Mouse (Mus musculus): ENCODE measurements around the gene Zfp462.
"Not testable (repeated sequence)": the region's sequence is repeated elsewhere in the genome, so short reads cannot be mapped to it uniquely, and the experiment has no call there.

Gene Zfp462

DNA sequence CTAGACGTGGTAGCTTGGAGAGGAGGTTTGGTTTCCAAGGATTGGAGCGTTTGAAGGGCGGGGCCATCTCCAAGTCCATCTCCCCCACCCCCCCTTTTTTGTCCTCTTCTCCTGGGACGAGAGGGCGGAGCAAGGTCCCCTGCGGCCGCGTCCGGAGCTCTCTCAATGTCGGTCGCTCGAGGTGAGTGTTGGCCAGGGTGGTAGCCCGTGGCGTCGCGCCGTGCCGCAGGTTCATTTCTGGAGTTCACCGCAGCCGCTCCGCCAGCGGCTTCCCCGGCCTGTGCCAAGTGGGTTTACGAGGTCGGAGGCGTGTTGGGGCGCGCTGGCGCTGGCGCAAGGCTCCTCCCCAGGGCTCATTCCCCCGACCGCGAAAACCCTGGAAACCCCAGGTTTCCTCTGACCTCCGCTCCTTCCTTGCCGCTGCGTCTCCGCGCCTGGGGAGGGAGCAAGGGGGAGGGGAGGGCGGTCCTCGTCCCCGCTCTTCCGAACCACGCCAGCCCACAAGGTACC, at the start of gene Zfp462:
Gene Zfp462 (plus strand): TSS at position 128 of the 510 bp plus-strand sequence.
- DNase-seq (ENCODE audit: low read depth), result no peak

DNA sequence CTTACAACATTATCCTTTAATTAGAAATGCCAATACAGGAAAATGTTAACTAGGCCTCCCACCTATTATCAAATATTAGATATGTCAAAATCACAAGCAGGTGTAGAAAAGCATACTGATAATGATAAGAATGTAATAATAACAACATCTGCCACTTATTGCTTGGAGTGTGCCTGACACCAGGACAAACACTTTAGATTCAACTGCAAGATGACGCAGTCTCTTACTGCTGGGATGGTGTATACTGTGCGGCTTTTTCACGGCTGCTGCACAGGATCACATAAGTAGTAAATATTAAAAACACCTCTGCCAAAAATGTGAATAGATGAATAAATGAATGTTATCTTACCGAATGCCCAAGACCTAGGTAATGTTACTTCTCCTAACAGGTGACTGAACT, 48.8 kb upstream of the Zfp462 start:
- no peak for DNase-seq (ENCODE audit: low read depth)

DNA sequence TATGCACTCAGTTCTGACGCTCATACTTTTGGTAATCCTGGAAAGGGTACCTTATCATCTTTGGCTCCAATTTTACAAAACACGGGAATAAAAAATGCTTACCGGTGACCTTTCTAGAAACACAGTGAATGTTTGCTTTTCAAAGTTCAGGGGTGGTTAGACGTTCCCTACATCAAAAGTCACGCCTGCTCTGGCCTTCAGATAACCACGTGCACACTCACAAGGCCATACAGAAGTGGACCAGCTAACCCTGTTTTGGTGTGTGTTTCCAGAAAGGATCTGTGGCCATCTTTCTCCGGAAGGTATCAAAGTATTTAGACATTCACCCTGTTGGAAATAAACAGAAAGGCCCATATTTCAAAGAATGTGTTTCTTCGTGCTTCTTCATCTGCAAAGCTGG, 40.2 kb upstream of the Zfp462 start:
- no peak for DNase-seq (ENCODE audit: low read depth)

DNA sequence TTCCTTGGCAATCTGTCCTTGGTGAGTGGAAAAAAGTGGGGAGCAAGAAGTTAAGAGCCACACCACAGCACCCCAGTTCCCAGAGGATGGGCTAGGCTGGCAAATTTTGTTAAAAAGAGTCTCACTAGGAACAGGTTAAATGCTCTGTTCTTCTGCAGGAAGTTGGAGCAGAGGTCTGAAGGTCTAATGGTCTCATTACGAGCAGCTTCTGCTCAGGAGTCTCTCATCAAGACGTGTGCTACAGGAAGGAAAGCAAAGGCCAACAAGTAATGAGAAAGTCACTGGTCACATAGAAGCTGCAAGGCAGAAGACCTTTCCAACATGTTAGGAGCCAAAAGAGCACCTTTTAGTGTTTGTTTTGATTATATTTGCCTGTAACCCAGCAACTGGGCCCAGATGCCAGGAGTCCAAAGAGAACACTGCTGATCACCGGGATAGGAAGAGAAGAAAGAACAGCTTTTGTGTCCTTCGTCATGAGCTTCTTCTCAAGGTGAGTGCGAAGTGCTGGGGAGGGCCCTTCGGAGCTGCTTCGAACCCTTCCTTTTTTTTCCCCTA, 39.4 kb upstream of the Zfp462 start:
- DNase-seq (ENCODE audit: low read depth), result no peak

DNA sequence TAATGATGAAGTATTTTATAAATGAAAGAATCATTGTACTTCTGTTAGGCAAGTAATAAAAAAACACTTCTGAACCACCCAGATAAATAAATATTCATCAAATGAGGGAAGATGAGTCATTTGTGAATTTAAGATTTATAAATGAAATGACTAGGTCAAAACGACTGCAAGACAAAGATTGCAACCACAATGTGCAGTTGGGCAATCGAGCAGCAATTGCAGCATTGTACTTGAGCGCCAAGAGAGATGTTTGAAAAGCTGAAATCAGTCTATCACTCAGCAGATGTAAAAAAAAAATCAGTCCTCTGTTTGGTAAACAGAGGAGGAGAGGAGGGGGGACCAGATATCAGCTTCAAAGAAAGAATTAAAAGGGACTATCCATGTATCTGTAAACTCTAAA, 34.5 kb upstream of the Zfp462 start:
- DNase-seq (ENCODE audit: low read depth), result no peak

DNA sequence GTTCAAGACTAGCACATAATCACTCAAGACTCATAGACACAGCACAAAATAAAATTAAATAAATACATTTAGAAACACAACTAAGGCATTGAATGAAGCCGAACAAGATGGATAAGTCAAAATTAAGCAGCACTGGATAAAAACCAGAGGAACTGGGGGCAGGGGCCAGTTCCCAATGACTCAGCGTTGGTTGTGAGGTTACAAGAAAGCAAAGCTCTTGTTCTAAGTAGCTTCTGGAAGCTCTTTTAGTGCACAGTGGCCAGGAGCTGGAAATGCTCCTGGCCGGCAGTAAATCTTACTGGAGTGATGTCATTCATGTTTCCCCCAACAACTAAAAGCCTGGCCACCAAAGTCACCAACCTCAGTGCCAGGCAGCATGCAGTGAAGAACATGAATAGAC, 26.6 kb upstream of the Zfp462 start:
- no peak for DNase-seq (ENCODE audit: low read depth)

DNA sequence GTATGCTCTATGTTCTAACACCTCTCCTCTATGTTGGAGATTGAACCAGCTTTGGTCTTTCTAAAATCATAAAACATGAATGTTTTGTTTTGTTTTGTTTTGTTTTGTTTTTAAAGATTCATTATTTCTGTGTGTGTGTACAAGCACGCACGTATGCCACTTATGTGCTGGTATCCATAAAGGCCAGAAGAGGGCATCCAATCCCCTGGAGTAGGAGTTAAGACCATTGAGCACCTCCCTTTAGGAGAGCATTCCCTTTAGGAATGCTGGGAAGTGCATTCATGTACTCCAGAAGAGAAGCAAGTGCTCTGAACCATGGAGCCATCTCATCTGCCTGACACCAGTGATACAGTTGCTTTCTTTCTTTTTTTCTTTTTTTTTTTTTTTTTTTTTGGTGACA, 21.5 kb upstream of the Zfp462 start:
- DNase-seq (ENCODE audit: low read depth), result no peak

DNA sequence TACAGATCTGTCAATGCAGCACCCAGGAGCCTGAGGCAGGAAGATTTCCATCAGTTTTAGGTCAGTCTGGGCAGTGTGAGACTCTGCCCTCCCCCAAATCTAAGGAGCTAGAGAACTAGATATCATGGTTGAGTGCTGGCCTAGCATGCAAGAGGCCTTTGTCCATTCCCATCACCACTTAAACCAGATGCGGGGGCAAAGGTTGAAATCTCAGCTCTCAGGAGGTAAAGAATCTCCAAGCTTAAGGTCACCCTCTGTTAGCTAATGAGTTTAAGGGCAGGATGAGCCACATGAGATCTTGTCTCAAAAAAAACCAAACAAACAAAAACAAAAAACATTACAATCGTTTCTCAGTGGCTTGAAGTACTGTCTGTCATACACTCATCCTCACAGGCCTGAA, 20.5 kb upstream of the Zfp462 start:
- DNase-seq (ENCODE audit: low read depth), result no peak

DNA sequence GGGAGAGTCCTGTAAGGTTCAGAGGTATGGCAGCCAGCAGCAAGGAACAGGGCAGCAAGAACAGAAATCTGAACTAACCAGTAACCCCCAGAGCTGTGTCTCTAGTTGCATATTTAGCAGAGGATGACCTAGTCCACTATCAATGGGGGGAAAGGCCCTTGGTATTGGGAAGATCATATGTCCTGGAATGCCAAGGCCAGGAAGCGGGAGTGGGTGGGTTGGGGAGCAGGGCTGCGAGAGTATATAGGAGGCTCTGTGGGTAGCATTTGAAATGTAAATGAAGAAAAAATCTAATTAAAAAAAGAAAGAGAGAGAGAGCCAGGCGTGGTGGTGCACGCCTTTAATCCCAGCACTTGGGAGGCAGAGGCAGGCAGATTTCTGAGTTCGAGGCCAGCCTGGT, 18.4 kb upstream of the Zfp462 start:
- DNase-seq (ENCODE audit: low read depth), result not testable (repeated sequence)

DNA sequence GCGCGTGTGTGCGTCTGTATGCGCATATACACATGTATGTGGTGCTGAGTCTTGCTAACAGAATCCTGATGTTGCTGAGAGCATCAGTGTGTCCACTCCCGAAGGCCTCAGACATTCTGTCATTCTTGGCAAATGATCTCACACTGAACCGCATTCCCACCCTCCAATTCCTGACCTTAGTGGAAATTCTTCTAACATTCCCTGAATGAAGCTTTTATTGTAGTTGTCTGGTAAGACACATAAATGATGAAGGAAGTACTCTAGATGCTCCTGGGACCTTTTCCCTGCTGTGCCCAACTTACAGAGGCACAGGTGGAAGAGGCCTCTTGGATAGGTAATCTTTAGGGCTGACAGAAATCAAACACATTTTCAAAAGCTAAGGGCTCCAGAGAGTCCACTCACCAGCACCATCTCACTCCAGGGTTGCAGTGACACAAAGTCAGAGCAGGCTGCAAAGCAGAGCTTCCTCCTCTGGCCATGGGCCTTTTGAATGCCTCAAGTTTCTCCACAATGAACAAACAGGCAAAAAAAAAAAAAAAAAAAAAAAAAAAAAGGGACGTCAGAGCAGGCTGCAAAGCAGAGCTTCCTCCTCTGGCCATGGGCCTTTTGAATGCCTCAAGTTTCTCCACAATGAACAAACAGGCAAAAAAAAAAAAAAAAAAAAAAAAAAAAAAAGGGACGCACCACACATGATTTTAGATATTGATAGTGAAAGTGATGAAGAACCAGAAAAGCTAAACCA, 17.4 kb upstream of the Zfp462 start:
- DNase-seq (ENCODE audit: low read depth), result not testable (repeated sequence)

DNA sequence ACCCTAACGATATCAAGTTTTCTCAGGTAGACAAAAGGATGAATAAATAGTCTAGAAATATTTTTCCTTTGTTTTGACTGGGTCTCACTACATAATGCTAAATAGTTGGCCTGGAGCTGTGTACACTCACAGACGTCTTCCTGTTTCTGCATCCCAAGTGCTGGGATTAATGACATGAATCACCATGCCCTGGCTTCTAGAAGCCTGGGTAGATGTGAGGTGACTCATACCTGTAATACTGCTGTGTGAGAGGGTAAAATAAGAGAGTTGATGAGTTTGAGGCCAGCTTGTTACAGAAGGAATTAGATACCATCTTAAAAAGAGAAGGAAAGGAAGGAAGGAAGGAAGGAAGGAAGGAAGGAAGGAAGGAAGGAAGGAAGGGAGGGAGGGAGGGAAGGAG, 15.2 kb upstream of the Zfp462 start:
- DNase-seq (ENCODE audit: low read depth), result no peak

DNA sequence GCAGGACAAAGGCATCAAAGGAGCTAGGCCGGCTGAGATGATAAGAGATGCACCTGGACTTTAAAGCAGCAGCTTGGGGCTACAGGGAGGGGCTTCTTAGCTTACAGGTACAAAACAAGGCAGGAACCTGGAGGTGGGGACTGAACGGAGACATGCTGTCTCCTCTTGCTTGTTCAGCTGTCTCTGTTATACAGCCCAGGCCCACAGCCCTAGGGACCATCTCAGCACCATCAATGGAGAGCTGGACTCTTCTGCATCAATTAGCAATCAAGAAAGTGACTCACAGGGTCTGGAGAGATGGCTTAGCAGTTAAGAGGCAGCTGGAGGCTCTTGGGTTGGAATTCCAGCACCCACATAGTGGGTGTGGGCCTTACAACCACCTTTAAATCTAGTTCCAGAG, 12.2 kb upstream of the Zfp462 start:
- DNase-seq (ENCODE audit: low read depth), result no peak

DNA sequence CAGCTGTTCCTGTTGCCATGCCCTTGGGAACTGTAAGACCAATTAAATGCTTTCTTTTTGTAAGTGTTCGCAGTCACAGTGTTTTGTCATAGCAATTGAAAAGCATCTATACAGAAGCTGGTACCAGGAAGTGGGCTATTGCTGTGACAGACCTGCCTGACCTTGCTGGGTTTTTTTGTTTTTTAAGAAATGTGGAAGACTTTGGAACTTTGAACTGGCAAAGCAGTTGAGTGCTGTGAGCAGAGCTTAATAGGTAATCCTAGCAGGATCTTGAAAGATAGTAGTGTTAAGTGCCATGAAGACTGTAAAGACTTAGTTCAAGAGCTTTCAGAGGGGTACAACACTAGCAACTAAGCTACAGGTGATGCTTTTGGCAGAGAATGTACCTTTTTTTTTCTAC, 7.7 kb upstream of the Zfp462 start:
- DNase-seq (ENCODE audit: low read depth), result no peak

DNA sequence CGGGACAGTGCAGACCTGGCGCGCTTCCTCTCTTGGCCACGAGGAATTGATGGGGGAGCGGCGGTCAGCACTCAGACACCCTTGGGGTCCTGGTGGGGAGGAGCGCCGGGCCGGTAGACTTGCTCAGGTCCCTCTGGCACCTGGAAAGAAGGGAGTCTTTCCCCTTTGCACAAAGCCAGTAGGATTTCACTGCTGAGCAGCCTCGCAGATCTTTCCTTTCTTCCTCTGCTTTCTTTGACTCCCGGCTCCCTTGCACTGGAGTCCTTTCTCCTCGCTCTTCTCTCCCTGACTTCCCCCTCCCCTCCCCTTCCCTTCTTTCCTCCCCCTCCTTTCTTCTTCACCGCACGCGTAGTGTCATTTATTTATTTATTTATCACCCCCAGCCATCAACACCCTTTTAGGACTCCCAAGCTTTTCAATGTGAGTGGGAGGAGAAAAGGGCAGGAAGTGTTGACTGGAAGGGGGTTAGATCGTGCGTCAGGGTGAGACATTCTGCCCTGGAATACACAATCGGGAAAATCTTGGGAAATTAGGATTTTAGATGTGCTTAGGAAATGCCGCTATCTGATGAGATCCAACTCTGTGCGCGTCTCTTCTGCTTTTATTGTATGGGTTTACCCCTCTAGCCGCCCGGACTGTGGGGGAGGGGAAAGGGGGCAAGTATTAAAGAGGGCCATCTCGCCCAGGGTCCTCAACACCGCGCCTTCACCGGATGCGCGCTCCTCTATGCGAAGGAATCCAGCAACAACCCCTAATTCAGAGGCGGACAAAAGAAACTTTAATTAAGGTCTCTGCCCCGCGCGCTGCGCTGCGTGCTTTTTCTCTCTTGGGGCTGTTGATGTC, 976 bp downstream of the Zfp462 start:
- no peak for DNase-seq (ENCODE audit: low read depth)

DNA sequence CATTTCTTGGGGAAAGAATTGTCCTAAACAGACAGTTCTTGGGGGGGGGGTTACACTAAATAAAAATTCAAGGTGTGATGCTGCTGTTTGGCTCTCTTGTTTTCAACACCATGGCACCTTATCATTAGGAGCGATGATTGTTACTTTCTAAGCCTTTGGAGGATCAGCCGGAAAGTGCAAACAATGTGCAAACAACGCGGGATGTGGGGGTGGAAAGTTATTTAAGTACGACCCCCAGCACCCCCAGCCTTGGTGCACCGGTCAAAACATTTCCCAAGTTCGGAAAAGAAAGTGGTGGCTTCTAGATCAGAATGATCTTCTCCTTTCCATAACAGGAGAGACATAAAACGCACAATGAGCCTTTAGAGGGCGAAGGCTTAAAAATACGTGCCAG, 1.8 kb downstream of the Zfp462 start:
- no peak for DNase-seq (ENCODE audit: low read depth)

DNA sequence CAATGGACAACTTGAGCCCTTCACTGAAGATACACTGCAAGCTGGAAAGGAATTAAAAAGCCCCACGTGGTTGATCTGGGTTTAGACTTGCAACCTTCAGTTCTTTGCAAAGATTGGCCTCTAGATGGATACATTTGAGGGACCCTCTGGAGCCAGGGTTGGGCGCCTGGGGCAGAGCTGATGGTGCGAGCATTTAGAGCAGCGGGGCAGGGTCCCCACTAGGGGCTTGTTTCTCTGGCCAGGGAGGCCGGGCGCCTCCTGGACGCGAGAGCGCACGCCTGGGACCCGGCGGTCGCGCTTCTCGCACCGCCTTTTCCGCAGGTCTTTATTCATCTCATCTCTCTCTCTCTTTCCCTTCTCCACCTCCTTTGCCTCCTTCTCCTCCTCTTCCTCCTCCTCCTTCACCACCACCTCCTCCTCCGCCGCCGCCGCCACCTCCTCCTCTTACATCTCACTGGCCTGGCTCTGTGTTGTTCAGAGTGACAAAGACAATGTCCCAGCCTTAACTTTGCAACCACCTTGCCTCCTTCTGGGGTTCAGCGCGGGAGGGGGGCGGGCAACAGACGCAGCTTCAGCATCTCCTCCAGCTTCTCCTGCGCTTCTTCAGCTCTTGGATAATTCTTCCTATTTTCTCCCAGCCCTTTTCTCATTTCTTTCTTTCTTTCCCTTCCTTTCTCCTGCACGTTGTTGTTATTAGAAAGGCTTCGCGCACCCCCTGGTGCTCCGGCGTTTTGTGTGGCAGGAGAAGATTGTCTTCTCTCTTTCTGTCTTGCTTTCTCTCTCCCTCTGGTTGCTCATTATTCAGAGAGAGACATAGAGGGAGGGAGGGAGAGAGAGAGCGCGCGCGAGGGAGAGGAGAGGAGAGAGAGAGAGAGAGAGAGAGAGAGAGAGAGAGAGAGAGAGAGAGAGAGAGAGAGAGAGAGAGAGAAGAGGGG, 2.5 kb downstream of the Zfp462 start:
- DNase-seq (ENCODE audit: low read depth), result no peak

DNA sequence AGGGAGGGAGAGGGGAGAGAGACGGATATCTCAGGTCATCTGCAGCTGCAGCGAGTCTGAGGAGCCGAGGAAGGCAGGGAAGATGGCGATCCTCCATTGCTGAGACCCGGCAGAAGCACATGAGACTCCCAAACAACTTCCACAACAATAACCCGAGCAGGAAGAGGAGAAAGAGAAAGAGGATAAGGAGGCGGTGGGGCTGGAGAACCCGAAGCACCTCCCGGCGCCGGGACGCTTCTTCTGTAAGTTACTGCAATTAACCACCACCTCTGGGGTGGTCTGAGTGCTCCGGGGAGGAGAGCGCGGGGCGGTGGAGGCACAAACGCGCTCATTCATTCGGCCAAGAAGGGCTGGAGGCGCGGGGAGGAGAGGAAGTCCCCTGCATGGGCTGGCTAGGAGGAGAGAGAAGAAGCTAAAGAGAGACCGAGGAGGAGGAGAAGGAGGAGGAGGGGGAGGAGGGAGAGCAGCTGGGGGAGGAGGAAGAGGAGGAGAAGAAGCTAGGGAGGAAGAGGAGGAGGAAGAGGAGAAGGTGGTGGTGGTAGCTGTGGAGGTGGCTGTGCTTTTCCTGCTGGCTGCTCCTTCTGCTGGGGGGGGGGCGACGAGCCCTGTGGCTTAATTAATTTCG, 3.3 kb downstream of the Zfp462 start:
- DNase-seq (ENCODE audit: low read depth), result no peak

DNA sequence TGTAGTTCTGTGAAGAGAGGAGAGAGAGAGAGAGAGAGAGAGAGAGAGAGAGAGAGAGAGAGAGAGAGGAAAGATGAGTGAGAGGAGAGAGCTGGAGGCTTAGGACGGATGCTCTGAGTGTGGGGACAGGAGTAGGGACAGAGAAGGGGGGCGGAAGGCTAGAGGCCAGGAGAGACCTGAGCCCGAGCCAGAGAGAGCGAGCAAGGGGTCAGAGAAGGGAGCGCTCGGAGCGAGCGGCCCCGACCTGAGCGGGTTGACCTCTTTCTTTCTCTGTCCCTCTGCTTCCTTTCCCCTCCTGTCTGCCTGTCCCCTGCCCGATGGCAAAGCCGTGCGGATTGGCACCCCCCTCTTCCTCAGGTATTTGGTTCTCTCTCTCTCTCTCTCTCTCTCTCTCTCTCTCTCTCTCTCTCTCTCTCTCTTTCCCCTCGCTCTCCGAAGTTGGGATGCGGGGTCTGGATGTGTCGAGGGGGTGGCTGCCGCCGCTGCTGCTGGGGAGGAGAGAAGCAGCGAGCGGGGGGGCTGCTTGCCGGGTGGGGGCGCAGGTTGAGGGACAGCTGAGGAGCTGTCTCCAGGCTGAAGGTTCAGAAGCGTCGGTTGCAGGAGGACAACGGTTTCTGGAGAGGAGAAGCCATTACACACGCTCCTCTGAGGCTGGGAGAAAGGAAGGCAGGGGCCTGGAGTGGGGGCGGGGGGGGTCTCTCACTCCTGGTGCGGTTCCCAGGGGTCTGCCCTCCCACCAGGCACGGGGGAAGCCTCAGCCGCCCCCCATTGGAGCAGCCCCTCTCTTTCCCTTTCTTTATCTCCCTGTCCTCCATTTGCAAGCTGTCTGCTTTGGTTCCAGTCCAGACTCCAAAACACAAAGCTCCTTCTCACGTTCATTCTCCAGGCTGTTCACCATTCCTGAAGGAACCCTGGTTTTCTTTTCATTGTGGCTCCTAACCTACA, 4.0 kb downstream of the Zfp462 start:
- DNase-seq (ENCODE audit: low read depth), result no peak

DNA sequence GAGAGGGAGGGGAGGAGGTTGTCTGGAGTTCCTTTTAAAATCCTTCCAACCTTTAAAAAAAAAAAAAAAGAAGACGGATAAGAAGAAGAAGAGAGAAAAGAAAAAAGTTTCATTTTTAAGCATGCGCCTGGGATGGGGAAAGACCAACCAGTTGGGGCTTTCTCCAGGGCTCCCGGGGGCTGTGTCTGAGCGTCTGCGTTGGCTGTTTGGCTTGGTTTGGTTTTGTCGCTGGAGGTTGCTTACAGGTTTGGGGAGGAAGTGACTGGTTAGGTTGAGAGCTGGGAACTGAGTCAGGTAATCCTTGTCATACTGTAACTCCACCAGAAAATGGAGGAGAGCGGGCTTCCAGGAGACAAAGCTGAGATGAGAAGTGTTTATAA, 4.7 kb downstream of the Zfp462 start:
- DNase-seq (ENCODE audit: low read depth), result no peak

DNA sequence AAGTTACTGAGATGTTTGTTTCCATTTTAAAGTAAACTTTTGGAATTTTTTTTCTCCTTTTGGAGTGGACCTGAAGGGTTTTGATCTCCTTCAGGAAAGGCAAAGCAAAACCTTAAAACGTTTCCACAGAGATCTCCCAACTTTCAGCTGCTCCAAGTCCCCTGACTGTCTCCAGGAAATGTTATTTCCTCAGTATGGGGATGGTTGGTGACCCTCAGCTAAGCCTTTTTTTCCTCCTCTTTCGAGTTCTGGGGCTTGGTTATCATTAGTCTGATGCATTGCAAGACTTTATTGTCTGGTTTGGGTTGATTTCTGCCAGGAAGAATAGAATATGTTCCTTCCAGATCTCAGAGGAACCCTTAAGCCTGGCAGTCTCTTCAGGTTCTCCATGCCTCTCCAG, 5.3 kb downstream of the Zfp462 start:
- DNase-seq (ENCODE audit: low read depth), result no peak

Data from c-Kit-positive CD71-negative TER-119-negative erythroid progenitor cells, embryonic 14.5 days (primary cell).